Mouse (Mus musculus) neural tube, embryonic 14.5 days (tissue): ENCODE results near the gene Arid1b. TPM values are rescaled to one million over a fixed set of nuclear protein-coding genes. Genes with fewer than 3 reads are reported as not detected.

Experiments used
- ATAC-seq: fragments of 200-750 bp; cut with Nextera tagmentation; 2 replicates; pipeline ENCODE4 v1.8.0; 2017; ENCODE audit warnings: low read depth, mild to moderate bottlenecking, moderate TSS enrichment, moderate library complexity
- H3K27ac ChIP-seq: fragments of 300-500 bp; sonication (generic); 2 replicates; pipeline ENCODE4 v1.5.1; 2014; ENCODE audit warnings: low read depth, mild to moderate bottlenecking, control low read depth, low read length, moderate library complexity, mixed read lengths
- H3K27me3 ChIP-seq: fragments of 300-500 bp; sonication (generic); 2 replicates; pipeline ENCODE4 v1.6.1; 2014; ENCODE audit warnings: low read length; ENCODE audit not compliant: control insufficient read depth, insufficient read depth
- H3K36me3 ChIP-seq: fragments of 300-500 bp; sonication (generic); 2 replicates; pipeline ENCODE4 v1.6.1; 2014; ENCODE audit warnings: low read length, mixed read lengths; ENCODE audit not compliant: control insufficient read depth, insufficient read depth
- H3K4me1 ChIP-seq: fragments of 300-500 bp; sonication (generic); 2 replicates; pipeline ENCODE4 v1.6.1; 2014; ENCODE audit warnings: low read length; ENCODE audit not compliant: control insufficient read depth, insufficient read depth
- H3K4me2 ChIP-seq: fragments of 300-500 bp; sonication (generic); 2 replicates; pipeline ENCODE4 v1.6.1; 2014; ENCODE audit warnings: mild to moderate bottlenecking, low read depth, low read length, control low read depth
- H3K4me3 ChIP-seq: fragments of 300-500 bp; sonication (generic); 2 replicates; pipeline ENCODE4 v1.5.1; 2014; ENCODE audit warnings: low read depth, low read length, control low read depth, mixed read lengths
- H3K9ac ChIP-seq: fragments of 300-500 bp; sonication (generic); replicated peaks from 2 replicates; pipeline ENCODE4 v1.6.1; 2014; ENCODE audit warnings: low read depth, mild to moderate bottlenecking, control low read depth, low read length, mixed read lengths
- H3K9me3 ChIP-seq: fragments of 300-500 bp; sonication (generic); 2 replicates; pipeline ENCODE4 v1.6.1; 2016; ENCODE audit warnings: low read length; ENCODE audit not compliant: control insufficient read depth
- WGBS: fragments of 180-500 bp; shearing (Covaris S2); extraction: QIAGEN DNeasy Blood & Tissue Kit; methylation state at CpG from one replicate; pipeline ENCODE4 v1.1.7; 2014; 5-methylcytosine and 5-hydroxymethylcytosine counted together
- polyA plus RNA-seq: library from polyadenylated mRNA; unstranded; fragments of >200 nt; fragmentation: Nextera tagmentation; extraction: Ambion mirVana; gene quantifications from 2 replicates; pipeline ENCODE4 v1.2.1, GENCODE M21; 2014

Arid1b gene
- polyA plus RNA-seq, 1 experiment from 2014 or later, result 22.2 TPM

DNA sequence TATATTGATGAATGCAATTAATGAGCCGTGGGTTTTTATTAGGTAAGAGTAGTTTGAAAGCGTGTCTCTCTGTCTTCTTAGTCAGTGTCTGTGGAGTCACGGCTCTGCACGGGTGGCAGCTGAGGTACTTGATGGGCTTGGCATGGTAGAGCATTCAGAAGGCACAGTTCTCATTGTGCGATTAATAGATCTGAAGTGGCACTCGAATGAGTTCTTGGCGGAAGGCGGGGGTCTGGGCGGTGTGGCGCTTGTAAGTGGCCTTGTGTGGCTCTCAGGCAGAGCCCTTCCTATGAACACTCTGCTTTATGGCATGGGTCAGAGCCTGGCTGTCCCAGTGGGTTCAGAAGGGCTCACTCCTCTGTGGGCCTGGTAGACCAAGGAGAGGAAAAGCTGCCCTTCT lies 14.1 kb downstream of the Arid1b start:
- no peaks in the 10 kb centered on the region for H3K36me3 ChIP-seq
- no peaks in the 10 kb centered on the region for H3K27me3 ChIP-seq
- peak overlapping the region; percentile 9; the same call in 1 of the 2 replicates for H3K4me2 ChIP-seq
- ATAC-seq, result no peak; the same call in 1 of the 2 replicates
- H3K9ac ChIP-seq, result no peak overlapping the region
- H3K4me1 ChIP-seq, result peaks cover 61% of the 10 kb centered on the region
- no peak overlapping the region for H3K27ac ChIP-seq
- 16% methylated on average over 10 of the region's 10 CpGs for WGBS
- H3K4me3 ChIP-seq, result no peak overlapping the region
- H3K9me3 ChIP-seq, result no peaks in the 10 kb centered on the region

- ATAC-seq, result no peak
- Histone ChIP-seq H3K4me1 (peaks cover 57% of the 10 kb centered on the region), H3K27me3 (no peaks in the 10 kb centered on the region), H3K9ac (no peak overlapping the region), H3K36me3 (no peaks in the 10 kb centered on the region), H3K4me3 (no peak overlapping the region), H3K27ac (no peak overlapping the region), H3K4me2 (no peak overlapping the region), H3K9me3 (no peaks in the 10 kb centered on the region)
- 63% methylated on average over 5 of the region's 5 CpGs for WGBS
Observed at GRCm38 (mm10) chr17:5008761-5009160, 14.6 kb downstream of the Arid1b start.

- 51% methylated on average over 12 of the region's 12 CpGs for WGBS
Observed at GRCm38 (mm10) chr17:5009526-5010260, 15.6 kb downstream of the Arid1b start.

GRCm38 (mm10) chr17:5010781-5011180 lies 16.6 kb downstream of the Arid1b start:
- no peak overlapping the region for H3K4me2 ChIP-seq
- no peak overlapping the region for H3K9ac ChIP-seq
- H3K27ac ChIP-seq, result no peak overlapping the region
- no peak overlapping the region for H3K4me3 ChIP-seq
- no peaks in the 10 kb centered on the region for H3K9me3 ChIP-seq
- peaks cover 42% of the 10 kb centered on the region for H3K4me1 ChIP-seq
- no peaks in the 10 kb centered on the region for H3K36me3 ChIP-seq
- H3K27me3 ChIP-seq, result no peaks in the 10 kb centered on the region
- ATAC-seq, result no peak
- 80% methylated on average over 6 of the region's 7 CpGs for WGBS

More at GRCm38 (mm10) chr17:5009526-5010260, 15.6 kb downstream of the Arid1b start:
- H3K9me3 ChIP-seq, result no peaks in the 10 kb centered on the region
- H3K27ac ChIP-seq, result no peak overlapping the region
- H3K4me3 ChIP-seq, result no peak overlapping the region
- no peak overlapping the region for H3K9ac ChIP-seq
- no peaks in the 10 kb centered on the region for H3K36me3 ChIP-seq
- no peak for ATAC-seq
- H3K27me3 ChIP-seq, result no peaks in the 10 kb centered on the region
- H3K4me1 ChIP-seq, result peaks cover 49% of the 10 kb centered on the region
- H3K4me2 ChIP-seq, result no peak overlapping the region

DNA sequence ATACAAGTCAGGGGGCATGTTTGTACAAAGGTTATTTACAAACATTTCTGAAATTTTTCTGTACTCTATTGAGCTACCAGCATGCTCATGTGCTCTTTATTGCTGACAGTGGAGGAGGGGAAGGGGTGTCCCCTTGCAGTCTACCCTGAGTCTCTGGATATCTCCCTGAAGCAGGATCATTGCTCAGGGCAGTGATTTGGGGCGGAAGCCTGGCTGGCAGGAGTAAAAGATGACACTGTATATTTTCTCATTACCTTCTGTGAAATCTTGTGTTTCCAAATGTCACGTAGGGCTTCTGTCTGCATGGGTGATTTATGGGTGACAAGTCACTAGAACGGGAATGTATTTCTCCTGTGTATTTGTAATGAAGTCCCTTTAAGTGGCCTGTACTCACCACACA lies 18.0 kb downstream of the Arid1b start:
- 16% methylated on average over 3 of the region's 3 CpGs for WGBS
- peaks cover 37% of the 10 kb centered on the region for H3K4me1 ChIP-seq
- H3K36me3 ChIP-seq, result no peaks in the 10 kb centered on the region
- no peak overlapping the region for H3K4me2 ChIP-seq
- no peaks in the 10 kb centered on the region for H3K9me3 ChIP-seq
- no peaks in the 10 kb centered on the region for H3K27me3 ChIP-seq
- no peak overlapping the region for H3K27ac ChIP-seq
- no peak for ATAC-seq
- H3K9ac ChIP-seq, result no peak overlapping the region
- H3K4me3 ChIP-seq, result no peak overlapping the region

GRCm38 (mm10) chr17:5012517-5012916 lies 18.4 kb downstream of the Arid1b start:
- H3K9me3 ChIP-seq, result no peaks in the 10 kb centered on the region
- WGBS, result 76% methylated on average over 4 of the region's 4 CpGs

GRCm38 (mm10) chr17:5014327-5014957 lies 20.3 kb downstream of the Arid1b start:
- H3K4me3 ChIP-seq, result no peak overlapping the region
- 85% methylated on average over 23 of the region's 23 CpGs for WGBS
- H3K4me1 ChIP-seq, result peaks cover 18% of the 10 kb centered on the region

More at GRCm38 (mm10) chr17:5012517-5012916, 18.4 kb downstream of the Arid1b start:
- no peak overlapping the region for H3K4me2 ChIP-seq
- no peak overlapping the region for H3K4me3 ChIP-seq
- no peak for ATAC-seq
- peaks cover 34% of the 10 kb centered on the region for H3K4me1 ChIP-seq
- no peak overlapping the region for H3K27ac ChIP-seq
- no peaks in the 10 kb centered on the region for H3K27me3 ChIP-seq
- H3K36me3 ChIP-seq, result no peaks in the 10 kb centered on the region
- H3K9ac ChIP-seq, result no peak overlapping the region

DNA sequence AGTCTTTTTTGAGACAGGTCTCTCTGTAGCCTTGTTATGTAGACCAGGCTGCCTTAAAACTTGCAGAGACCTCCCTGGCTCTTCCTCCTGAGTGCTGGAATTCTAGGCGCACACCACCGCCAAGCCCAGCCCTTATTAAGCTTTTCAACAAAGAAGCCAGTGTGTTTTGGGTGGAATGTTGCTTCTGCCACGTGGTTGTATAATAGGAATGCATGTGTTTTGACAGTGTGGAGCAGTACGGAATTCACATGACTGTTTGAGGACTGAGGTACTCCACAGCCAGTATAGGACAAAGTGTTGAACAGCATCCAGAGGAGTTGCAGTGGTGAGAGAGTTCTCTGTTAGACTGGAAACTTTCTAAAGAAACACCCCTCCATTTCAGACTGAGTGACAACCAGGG lies 22.3 kb downstream of the Arid1b start:
- no peak overlapping the region for H3K9ac ChIP-seq
- no peak for ATAC-seq
- H3K27me3 ChIP-seq, result no peaks in the 10 kb centered on the region
- no peaks in the 10 kb centered on the region for H3K36me3 ChIP-seq
- H3K4me2 ChIP-seq, result no peak overlapping the region
- 52% methylated on average over 4 of the region's 4 CpGs for WGBS
- no peak overlapping the region for H3K27ac ChIP-seq
- no peaks in the 10 kb centered on the region for H3K9me3 ChIP-seq
- peaks cover 21% of the 10 kb centered on the region for H3K4me1 ChIP-seq
- H3K4me3 ChIP-seq, result no peak overlapping the region

More at GRCm38 (mm10) chr17:5014327-5014957, 20.3 kb downstream of the Arid1b start:
- H3K9me3 ChIP-seq, result no peaks in the 10 kb centered on the region
- ATAC-seq, result no peak
- no peak overlapping the region for H3K9ac ChIP-seq
- no peaks in the 10 kb centered on the region for H3K27me3 ChIP-seq
- no peak overlapping the region for H3K4me2 ChIP-seq
- H3K27ac ChIP-seq, result no peak overlapping the region
- no peaks in the 10 kb centered on the region for H3K36me3 ChIP-seq

DNA sequence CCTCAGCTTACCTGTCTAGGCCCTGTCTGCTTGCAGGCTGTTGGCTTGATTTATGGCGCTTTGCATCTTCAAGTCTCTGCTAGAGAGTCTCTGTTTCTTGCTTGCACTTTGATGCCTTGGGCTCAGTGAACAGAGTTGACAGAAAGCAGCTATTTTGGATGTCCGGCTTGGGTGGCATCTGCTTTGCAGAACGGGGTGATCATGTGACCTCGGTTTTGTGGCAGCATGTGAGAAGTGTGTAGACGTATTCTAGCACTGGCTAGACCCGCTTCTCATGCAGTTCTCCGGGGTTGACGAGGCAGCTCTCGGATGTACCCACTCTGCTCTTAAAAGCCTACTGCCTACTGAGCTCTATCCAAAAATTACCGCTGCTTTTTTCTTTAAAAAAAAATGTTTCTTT lies 22.9 kb downstream of the Arid1b start:
- H3K9ac ChIP-seq, result no peak overlapping the region
- H3K4me2 ChIP-seq, result no peak overlapping the region
- H3K4me1 ChIP-seq, result peaks cover 22% of the 10 kb centered on the region
- ATAC-seq, result no peak
- H3K36me3 ChIP-seq, result no peaks in the 10 kb centered on the region
- WGBS, result 90% methylated on average over 10 of the region's 10 CpGs
- no peak overlapping the region for H3K27ac ChIP-seq
- no peaks in the 10 kb centered on the region for H3K27me3 ChIP-seq
- no peaks in the 10 kb centered on the region for H3K9me3 ChIP-seq
- H3K4me3 ChIP-seq, result no peak overlapping the region
